Mouse (Mus musculus): ENCODE results near the gene 1700109H08Rik.

GRCm38 (mm10) chr5:3551481-3551880 lies 19.9 kb upstream of the 1700109H08Rik start:
- TF ChIP-seq CTCF (IDR thresholded peaks at IDR 0.05; ENCODE audit: borderline replicate concordance, control insufficient read depth, extremely low read depth, insufficient read depth, low read length, poor library complexity) (no peak), POLR2A (IDR thresholded peaks at IDR 0.05; ENCODE audit: control insufficient read depth, extremely low read depth, insufficient read depth, low read length, poor library complexity) (no peak)

Measured in thymus, adult 2 months (tissue).